ENCODE assay signal across 24 mouse cellular contexts in the genomic region with DNA sequence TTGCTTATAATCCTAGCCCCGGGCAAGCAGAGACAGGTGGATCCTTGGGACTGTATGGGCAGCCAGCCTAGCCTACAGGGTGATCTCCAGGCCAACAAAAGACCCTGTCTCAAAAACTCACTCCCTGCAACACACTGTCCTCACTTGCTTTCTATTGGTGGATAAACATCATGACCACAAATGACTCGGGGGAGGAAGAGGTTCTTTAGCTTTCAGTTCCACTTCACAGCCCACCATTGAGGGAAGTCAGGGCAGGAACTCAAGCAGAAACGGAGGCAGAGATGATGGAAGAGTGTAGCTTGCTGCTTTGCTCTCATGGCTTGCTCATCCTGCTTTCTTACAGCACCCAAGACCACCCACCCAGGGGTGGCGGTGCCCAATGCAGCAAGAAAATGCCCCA.
"Had no signal": no experiment of that assay in that cellular context is flagged by ENCODE, and none has a peak within 500 bp of the region (broad histone marks: within the 10 kb centered on the region; RNA-seq: fewer than 3 reads in every experiment).

No protein-coding gene starts in this region.

- H3K36me3 ChIP-seq: heart, embryonic 10.5 days; heart, embryonic 12.5 days; hindbrain, embryonic 13.5 days; hindbrain, embryonic 15.5 days; limb, embryonic 10.5 days; limb, embryonic 12.5 days; liver, embryonic 13.5 days; liver, embryonic 15.5 days had no signal

- H3K9me3 ChIP-seq: heart, embryonic 10.5 days; heart, embryonic 12.5 days; hindbrain, embryonic 13.5 days; hindbrain, embryonic 15.5 days; limb, embryonic 10.5 days; limb, embryonic 12.5 days; liver, embryonic 13.5 days; liver, embryonic 15.5 days had no signal

- ATAC-seq: hindbrain, postnatal 0 days; intestine, embryonic 16.5 days had no signal

- H3K9ac ChIP-seq: heart, embryonic 12.5 days; hindbrain, embryonic 13.5 days; hindbrain, embryonic 15.5 days; limb, embryonic 12.5 days; liver, embryonic 13.5 days; liver, embryonic 15.5 days had no signal

- DNase-seq: gastrocnemius, postnatal 14 days; gastrocnemius, postnatal 36 days; heart, adult 18-20 months; heart, postnatal 10 days; heart, postnatal 36 days; kidney, adult 11 months; kidney, adult 8-10 months; kidney, postnatal 10 days; kidney, postnatal 25 days; kidney, postnatal 4 days; liver; liver, embryonic 13.5 days had no signal

- H3K4me2 ChIP-seq: heart, embryonic 12.5 days; hindbrain, embryonic 13.5 days; hindbrain, embryonic 15.5 days; limb, embryonic 12.5 days; liver, embryonic 11.5 days; liver, embryonic 13.5 days; liver, embryonic 15.5 days had no signal

- H3K27me3 ChIP-seq: heart, embryonic 12.5 days; hindbrain, embryonic 13.5 days; hindbrain, embryonic 15.5 days; limb, embryonic 12.5 days; liver, embryonic 13.5 days; liver, embryonic 15.5 days had no signal

- H3K4me1 ChIP-seq: heart, embryonic 10.5 days; heart, embryonic 12.5 days; hindbrain, embryonic 13.5 days; hindbrain, embryonic 15.5 days; limb, embryonic 10.5 days; limb, embryonic 12.5 days; liver, embryonic 13.5 days; liver, embryonic 15.5 days had no signal

- H3K27ac ChIP-seq: heart, embryonic 10.5 days; hindbrain, embryonic 13.5 days; hindbrain, embryonic 15.5 days; hindbrain, postnatal 0 days; layer of hippocampus, adult 2 months; left cerebral cortex, adult 2 months; limb, embryonic 10.5 days; limb, embryonic 12.5 days; liver, embryonic 13.5 days; liver, embryonic 15.5 days had no signal

- H3K4me3 ChIP-seq: heart, embryonic 10.5 days; heart, embryonic 12.5 days; hindbrain, embryonic 13.5 days; hindbrain, embryonic 15.5 days; layer of hippocampus, adult 2 months; left cerebral cortex, adult 2 months; limb, embryonic 10.5 days; limb, embryonic 12.5 days; liver, embryonic 13.5 days; liver, embryonic 15.5 days had no signal
